Mouse (Mus musculus) erythroid progenitor cell, adult 5-6 weeks (primary cell): Measurements from ENCODE around the gene Dpyd. TPM values are rescaled to one million over a fixed set of nuclear protein-coding genes. Genes with fewer than 3 reads are reported as not detected.

Source experiments
- ATAC-seq: replicated peaks from 2 replicates; pipeline ENCODE4 v1.8.0; 2016; ENCODE audit warnings: moderate number of reproducible peaks, mild to moderate bottlenecking, moderate TSS enrichment, inconsistent platforms; ENCODE audit not compliant: poor library complexity, low FRiP score, severe bottlenecking
- total RNA-seq, 2 experiments: library from RNA; stranded (forward) in 1 of 2; stranded (reverse) in 1 of 2; fragments of 150-400 nt in 1 of 2; fragments of 186-747, 209-891 nt in 1 of 2; gene quantifications; 2 replicates each; pipeline versions ENCODE4 v1.2.3 to v1.2.4; 2015 to 2017; ENCODE audit warnings: low replicate concordance in 2 of 2

Dpyd gene
- total RNA-seq, 2 experiments from 2014 or later: not detected

DNA sequence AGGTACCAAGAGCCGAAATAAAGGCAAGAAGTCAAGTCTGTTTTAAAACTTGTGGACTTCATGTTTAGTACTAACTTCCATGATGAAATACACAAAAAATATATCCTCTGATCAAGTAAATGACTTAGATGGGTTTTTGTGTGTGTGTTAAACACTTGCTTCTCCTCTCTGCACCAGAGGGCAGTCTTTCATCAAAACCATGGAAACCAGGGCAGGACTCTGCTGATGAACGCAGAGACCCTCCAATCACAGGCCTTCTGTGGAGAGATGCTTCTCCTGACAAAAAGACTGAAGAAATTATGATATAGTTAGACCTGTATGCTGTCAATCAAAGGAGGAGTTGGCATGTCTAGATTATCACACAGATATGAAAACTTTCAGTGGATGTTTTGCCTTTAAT lies 905.8 kb downstream of the Dpyd start:
- no peak for ATAC-seq
